Mouse (Mus musculus): ENCODE measurements at regions not wholly inside any gene's neighbourhood (a gene's known extent, or its start where the extent isn't known, plus 50 kb on each side); places are given as distances from the start of the nearest gene placed in this dataset.

DNA sequence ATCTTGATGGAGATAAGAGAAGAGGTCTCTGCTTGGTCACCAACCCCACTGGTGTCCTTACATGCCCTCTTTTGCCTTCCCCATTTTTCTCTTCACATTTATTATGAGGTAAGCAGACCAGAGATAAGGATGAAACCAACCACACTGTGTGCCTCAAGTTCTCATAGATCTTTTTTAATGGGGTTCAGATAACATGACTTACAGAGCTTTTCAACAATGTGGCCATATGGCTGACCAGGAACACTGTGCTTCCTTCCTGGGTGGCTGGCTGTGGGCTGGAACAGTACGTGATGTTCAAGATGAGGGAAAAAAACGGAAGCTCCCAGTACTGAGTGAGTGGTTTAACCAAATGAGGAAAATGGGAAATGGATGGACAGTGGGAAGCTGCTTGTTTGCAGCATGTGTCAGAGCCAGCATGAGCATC is 319.0 kb upstream of the Npvf start:
- no peak for DNase-seq

GRCm38 (mm10) chr6:50973815-50974214 is 319.6 kb upstream of the Npvf start:
- no peak for DNase-seq

- no peak for DNase-seq
These were observed 320.7 kb upstream of the Npvf start for GRCm38 (mm10) chr6:50974961-50975360.

GRCm38 (mm10) chr6:50976973-50977372 is 322.7 kb upstream of the Npvf start:
- DNase-seq = no peak

DNA sequence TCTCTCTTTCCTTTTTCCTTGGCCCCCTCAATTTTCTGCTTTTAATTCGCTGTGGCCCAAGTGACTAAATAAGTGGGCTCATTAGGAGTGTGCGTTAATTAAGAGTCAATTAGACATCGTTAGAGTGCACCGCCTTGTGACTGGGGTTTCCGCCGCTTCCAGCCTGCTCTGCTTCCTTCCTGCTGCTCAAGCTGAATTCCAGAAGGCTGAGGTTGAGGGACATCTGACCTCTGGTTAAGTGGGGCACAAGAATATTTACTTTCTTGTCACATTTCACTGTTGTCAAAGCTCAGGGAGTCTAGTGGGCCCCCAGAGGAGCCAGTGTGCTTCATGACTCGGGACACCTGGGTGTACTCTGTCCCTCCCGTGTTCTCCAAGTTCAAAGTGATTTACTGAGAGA is 323.1 kb upstream of the Npvf start:
- DNase-seq = no peak

DNA sequence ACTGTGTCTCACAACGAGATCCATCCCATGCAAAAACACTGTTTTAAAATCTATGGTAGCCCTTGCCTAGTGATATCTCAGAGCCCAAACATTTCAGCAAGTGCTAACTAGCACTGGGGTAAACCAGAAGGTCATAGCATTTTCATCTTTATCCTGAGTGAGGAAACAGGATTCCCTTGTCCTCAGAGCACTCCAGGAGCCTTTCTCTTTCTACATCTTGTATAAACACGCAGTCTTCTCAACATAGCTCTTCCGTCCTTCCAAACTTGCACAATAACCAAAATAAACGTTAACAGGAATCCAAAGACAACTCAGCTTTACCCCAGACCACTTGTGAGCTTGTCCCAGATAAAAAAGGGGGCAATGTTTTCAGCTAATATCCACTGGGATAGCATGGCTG is 323.8 kb upstream of the Npvf start:
- DNase-seq = no peak

- DNase-seq = no peak
These were observed 324.3 kb upstream of the Npvf start for GRCm38 (mm10) chr6:50978571-50978970.

DNA sequence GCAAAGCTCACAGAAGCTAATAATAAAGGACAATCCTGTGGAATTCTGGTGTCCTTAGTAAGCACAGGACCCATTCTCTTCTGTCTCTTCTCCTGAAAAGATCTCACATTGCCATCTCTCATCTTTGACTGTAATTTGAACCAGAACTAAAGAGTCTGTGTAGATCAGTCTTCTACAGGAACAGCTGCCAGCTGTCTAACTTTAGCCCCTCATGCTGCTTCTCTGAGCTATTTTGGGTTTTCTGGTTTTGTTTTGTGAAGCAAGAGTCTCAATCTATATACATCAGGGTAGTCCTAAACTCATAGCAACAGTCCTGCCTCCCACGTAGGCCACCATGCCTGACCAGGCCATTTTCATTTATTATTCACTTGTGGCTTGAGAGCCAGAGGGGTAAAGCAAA is 325.5 kb upstream of the Npvf start:
- DNase-seq = no peak

DNA sequence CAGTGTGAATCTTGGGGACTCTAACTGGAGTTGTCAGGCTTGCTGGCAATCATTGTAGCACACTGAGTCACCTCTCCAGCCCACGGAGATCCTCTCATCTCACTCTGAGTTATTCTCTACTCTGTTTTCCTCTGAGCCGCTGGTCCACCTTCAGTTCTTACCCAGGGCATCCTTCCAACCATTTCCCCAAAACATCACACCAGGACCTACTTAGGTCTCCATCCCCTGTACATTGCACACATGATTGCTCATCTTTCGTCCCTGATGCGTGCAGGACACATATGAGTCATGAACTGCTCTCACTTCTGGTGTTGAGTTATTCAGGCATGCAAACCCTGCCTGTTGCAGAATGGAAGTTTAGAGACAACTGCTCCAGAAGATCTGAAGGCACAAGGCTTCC is 326.1 kb upstream of the Npvf start:
- DNase-seq = no peak

DNA sequence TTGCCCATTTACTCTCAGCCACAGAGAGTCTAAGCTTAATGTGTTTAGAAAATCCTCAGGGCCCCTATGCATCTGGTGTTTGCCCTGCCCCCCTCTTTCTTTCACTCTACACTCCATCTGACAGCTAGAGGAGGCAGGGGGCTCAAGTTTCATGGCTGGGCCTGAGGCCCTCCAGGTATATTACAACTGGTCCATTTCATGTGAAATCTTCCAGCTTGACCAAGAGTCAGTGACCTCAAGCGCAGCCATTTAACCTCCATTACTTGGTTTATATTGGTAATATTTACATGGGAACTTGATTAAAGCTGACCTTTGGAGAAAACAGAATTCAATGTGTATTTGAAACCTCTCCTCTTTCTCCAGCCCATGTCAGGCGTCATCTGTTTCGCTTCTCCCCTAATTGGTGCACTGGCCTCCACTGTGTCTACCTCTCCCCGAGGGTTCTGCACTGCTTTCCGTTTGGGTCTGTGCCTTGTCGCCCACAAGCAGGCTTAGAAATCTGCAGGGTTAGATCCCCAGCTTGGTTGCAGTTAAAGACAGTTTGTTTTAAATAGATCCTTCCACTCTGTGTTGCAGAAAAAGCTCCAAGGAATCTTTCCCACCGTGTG is 327.6 kb upstream of the Npvf start:
- no peak for DNase-seq

- no peak for DNase-seq
These were observed 328.6 kb upstream of the Npvf start for GRCm38 (mm10) chr6:50982856-50983255.

DNA sequence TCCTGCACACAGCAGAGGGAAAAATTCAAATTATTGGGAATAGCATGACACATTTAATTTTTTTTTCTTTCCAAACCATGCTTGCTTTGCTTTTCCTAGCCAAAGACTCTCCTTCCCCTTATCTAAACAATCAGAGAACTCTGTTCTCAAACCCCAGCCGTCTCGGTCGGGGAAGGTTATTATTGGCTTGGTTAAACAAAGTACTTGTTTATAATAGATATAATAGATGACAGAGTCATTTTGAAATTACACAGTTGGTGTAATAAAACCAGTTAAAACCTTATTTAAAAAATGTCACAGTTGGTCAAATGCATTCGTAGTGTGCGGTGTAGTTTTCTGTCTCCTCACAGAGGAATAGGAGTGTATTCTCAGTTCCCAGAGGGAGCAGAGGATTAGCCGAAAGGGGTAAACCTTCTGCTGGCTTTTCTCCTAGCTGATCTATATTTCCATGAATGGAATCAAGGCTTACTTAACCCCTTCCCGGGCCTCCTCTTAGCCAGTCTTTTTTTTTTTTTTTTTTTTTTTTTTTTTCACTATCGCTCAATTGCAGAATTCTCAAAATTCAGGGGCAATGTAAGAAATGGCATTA is 329.4 kb upstream of the Npvf start:
- no peak for DNase-seq

GRCm38 (mm10) chr6:50984157-50984905 is 330.1 kb upstream of the Npvf start:
- DNase-seq = no peak

- no peak for DNase-seq
These were observed 332.2 kb upstream of the Npvf start for GRCm38 (mm10) chr6:50986270-50986924.

DNA sequence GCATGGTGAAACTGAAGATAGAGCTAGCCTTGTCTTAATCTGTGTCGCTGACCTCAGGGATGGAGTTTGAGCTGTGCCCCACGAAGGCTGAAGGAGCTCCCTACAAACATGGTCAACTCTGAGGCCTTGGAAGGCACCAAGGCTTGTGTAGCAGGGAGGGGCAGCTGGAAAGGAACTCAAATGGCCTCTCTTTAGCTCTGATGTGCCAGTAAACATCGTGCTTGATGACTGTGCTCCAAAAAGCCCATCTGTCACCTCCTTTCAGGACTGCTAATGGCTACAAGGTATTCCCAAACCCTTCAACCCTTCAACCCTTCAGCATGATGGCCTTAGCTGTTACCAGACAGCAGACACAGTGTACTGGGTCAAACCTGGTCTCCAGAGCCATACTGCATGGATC is 334.3 kb upstream of the Npvf start:
- no peak for DNase-seq

DNA sequence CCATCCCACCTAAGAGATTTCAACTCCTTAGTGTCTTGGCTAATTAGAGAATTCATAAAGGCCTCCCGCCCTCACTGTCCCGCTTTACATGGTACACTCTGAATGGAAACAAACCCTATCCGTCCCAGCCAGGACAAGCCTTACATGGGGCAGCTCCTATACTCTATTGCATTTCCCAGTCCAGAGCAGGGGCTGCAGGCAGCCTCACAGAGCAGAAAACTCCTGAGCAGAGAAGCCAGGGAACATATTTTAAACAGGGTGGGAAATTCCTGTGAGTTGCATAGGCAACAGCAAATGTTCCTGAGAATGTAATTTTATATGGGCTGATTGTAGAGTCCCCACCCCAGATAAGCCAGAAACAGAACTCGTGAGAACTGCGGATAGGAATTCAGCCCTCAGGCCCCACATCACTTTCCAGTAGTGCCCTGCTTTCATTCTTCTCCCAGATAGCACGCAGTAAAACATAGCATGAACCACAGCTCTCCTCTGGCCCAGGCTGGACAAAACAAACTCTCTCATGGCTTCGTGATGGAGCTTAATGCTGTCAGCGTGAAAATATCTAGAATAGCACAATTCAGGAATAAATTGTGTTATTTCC is 337.4 kb upstream of the Npvf start:
- no peak for DNase-seq

GRCm38 (mm10) chr6:50993952-50994351 is 339.7 kb upstream of the Npvf start:
- no peak for DNase-seq

DNA sequence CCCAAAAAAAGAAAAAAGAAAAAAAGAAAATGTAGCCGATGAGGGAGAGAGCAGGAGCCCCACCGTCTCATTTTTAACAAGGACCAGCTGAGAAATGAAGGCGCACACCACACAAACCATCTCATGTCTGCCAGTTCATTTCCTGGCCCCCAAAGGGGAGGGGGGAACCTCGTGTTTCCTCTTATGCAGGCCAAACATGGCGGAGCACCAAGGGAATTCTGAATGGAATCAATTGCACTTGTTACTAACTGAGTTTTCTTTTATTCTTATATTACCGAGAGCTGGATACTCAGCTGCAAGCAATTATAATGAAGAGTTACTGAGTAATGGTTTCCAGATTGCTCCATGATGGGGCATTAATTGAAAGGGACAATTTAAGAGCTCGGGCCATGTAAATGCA is 348.5 kb upstream of the Npvf start:
- DNase-seq = no peak

DNA sequence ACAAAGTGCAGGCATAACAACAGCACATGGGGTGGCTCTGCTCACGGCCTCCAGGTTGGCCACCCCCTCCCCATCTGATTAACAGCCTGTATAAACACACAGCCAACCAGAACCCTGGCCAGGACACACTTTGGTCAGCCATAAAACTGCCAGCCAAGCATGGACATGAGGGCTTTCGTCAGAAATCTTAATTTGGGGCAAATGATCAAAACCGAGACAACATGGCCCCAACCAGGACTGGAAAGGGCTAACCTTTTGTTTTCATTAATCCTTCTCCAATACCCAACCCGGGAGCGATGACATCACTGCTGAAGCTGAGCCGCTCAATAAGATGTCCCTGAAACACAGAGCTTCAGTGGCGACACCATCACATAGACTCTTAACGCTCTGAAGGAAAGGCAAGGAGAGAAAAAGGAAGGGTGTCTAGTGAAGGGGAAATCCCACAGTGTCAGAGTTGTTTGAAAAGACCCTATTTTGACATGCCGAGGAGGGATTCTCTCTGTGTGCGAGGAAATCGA is 351.9 kb upstream of the Npvf start:
- DNase-seq = no peak

GRCm38 (mm10) chr6:51009526-51010340 is 355.5 kb upstream of the Npvf start:
- no peak for DNase-seq

DNA sequence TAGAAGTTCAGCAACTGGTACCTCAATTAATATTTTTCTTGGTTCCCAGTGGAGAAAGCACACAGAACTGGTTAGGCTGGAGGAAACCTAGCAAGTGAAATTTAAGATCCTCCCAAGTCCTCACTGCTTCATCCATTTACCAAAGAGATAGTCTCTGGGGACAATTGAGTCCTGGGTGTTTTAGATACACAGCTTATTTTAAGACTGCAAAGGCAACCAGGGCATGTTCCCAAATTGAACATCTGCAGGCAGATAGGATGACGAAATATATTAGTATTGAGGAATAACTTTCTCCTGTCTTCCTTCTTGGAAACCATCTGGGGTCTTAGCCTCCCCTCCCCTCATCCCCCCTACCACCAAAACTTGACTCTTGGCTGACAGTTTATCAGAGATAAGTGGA is 356.3 kb upstream of the Npvf start:
- no peak for DNase-seq
